Mouse (Mus musculus) embryo, embryonic 11.5 days (tissue): ENCODE measurements around the gene Usp29.
"Not testable (repeated sequence)": the region's sequence is repeated elsewhere in the genome, so short reads cannot be mapped to it uniquely, and the experiment has no call there.

Experiments
- DNase-seq: peaks from one replicate; pipeline ENCODE4 v3.0.0-alpha.2; 2012; ENCODE audit warnings: low read depth, low spot score

Usp29 gene

GRCm38 (mm10) chr7:6925926-6926730 lies 195.8 kb downstream of the Usp29 start:
- DNase-seq, result no peak

- no peak for DNase-seq
Measured at GRCm38 (mm10) chr7:6926731-6926995, 196.3 kb downstream of the Usp29 start.

- no peak for DNase-seq
Measured at GRCm38 (mm10) chr7:6929286-6929685, 198.9 kb downstream of the Usp29 start.

DNA sequence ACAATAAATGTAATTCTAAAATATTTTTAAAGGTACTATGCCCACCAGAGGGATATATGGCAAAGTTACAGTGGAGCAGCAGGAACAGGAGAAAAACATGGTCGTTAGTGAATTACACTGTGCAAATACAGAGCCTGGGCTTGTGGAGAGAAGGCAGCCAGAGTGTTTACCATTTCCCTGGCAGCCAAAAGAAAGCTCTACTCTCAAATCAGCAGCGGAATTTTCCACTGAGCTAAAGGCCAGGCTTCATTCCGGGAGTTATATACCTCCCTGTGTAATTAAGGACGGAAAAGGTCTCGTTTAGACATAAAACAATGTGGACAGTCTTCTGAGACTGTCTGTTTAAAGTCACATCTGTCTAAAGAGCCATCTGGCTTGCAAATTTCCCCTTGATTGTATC lies 204.4 kb downstream of the Usp29 start:
- DNase-seq, result no peak

DNA sequence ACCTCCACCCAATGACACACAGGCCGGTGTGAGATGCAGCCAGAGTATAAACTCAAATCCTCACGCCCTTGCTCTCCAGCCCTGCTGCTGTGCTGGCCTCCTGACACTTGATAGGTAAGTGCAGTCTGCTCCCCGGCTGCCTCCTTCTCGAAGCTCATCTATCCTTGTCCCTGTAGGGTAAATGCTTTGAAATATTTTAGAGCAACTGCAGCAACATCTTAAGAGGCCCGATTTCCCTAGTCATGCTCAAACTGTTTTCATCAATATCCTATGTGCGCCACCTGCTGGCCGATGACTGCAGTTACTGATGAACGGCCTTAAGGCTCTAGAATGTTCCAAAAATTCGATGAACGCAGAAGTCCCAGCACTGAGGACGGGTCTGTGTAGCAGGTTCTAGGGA lies 206.7 kb downstream of the Usp29 start:
- peak; percentile 67 for DNase-seq

GRCm38 (mm10) chr7:6940761-6941231 lies 210.4 kb downstream of the Usp29 start:
- peak; percentile 36 for DNase-seq

DNA sequence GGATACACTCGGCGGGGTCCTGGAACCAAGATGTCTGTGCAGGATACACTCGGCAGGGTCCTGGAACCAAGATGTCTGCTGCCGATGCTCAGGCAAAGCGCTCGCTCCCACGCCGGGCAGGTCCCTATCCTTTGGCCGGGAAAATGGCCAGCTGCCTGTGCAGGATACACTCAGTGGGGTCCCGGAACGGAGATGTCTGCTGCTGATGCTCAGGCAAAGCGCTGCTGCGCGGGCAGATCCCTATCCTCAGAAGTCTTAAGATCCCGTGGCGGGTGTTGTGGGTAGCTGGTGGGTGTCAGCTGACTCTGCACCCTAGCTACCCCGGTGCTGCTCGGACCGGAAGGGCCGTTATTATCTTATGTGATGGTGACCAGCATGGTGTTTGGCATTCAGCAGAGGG lies 217.7 kb downstream of the Usp29 start:
- not testable (repeated sequence) for DNase-seq

- no peak for DNase-seq
Measured at GRCm38 (mm10) chr7:6956576-6956975, 226.2 kb downstream of the Usp29 start.

DNA sequence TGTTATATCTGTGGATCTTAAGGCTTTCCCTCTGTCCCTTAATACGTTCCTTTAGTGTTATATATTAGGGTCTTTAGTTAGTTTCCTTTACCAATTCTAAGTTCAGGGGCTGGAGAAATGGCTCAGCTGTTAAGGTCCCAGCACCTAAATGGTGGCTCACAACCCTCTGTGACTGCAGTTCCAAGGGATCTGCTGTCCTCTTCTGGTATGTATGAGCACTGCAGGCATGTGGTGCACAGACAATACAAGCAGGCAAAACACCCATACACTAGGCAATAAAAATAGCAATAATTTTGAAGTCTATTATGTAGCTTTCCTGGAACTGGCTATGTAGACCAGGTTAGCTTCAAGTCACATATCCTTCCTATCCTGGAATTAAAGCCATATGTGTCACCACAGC lies 228.2 kb downstream of the Usp29 start:
- no peak for DNase-seq

DNA sequence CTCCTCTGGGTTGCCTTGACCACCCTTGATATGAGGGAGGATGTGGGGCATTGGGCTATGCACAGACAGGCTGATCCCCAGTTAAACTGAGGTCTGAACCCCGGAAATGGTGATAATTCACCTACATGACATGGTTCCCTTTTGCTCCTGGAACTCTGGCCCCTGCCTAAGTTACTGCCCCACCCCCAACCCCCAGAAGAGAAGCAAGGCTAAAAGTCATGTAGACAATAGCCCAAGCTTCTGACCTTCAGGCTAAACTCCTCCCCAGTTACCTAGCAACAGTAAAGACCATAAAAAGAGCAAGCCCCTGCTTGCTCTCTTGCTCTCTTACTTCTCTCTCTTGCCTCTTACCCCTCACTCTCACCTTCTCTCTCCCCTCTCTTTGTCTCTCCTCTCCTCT lies 243.2 kb downstream of the Usp29 start:
- no peak for DNase-seq

DNA sequence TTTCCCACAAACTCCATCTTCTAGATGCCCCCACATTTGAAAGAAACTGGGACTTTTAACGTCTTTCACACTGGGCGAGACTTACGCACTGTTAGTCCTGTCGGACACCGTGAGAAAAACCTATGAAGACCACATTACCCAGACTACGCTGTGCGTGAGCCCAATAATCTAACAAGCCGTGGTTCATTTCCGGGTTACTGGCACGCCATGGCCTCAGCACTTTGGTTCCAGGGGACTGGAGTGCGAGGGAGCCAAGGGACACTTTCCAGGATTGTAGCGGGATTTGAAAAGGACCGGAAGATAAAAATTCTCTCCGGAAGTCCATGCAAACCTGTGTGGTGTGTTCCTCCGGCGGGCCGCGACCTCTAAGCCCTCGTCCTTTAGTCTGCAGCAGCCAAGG lies 246.5 kb downstream of the Usp29 start:
- DNase-seq, result no peak

DNA sequence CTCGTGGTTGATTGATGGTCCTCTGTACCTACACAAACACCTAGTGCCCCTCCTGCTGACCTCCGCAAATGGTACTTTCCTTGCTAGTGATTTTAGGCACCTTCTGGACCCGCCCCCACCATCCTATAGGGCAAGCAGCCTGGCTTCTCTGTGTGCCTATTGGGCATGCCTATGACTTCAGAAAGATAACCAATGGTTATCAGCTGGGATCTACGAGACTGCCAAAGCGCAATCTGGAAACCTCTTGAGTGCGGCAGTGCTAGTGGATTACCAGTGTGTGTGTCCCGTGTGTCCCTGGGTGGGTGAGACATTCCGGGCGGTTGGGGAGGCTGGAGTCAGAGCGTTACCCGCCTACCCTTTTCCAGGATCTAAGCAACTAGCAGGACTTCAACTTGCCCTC lies 264.9 kb downstream of the Usp29 start, which contains the start of gene Aurkc:
Gene Aurkc (plus strand): TSS at position 50 of the 400 bp plus-strand sequence.
- not testable (repeated sequence) for DNase-seq

DNA sequence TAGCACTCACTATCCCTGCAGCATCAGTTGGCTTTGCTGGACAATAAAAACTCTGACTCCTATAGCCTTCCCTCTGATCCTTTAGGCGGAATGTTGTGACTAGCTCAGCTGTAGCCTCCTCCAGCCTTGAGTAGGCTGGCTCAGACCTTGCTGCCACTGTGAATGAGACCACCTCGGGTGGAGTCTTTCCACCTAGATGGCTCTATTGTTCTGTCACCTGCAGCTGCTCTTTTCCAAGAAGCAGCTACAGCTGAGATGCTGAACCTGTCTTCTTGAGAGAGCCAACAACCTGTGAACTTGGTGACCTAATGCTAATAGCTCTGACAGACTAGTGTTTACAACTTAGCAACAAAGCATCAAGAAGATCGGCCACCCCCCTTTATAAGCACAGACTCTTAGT lies 268.5 kb downstream of the Usp29 start:
- not testable (repeated sequence) for DNase-seq

DNA sequence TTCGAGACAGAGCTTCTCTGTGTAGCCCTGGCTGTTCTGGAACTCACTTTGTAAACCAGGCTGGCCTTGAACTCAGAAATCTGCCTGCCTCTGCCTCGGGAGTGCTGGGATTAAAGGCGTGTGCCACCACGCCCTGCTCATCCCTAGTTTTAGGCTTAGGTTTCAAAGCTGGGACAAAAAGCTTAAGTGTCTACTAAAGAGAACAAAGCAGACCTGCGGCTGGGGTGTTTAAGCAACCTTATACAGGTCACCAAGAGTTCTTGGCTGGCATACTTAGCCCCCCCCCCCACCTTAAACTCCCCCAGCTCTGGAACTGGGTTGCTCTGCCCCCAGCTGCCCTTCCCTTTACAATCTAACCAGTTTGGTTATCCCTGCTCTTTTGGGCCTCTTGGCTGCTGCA lies 275.1 kb downstream of the Usp29 start:
- not testable (repeated sequence) for DNase-seq
